Mouse (Mus musculus) cerebellum, adult 2 months (tissue): ENCODE results near the gene Hivep3. TPM values are rescaled to one million over a fixed set of nuclear protein-coding genes. Genes with fewer than 3 reads are reported as not detected.

Source experiments
- DNase-seq, 2 experiments: peaks; one replicate each; pipeline ENCODE4 v3.0.0; 2021
- H3K27ac ChIP-seq: fragments of 200-500 bp; 2 replicates; pipeline ENCODE4 v1.5.1; 2012; ENCODE audit warnings: low read length, control low read depth, inconsistent platforms; ENCODE audit not compliant: insufficient read depth
- H3K27me3 ChIP-seq: fragments of 200-500 bp; 2 replicates; pipeline ENCODE4 v1.6.1; 2012; ENCODE audit warnings: inconsistent platforms, mild to moderate bottlenecking, low read length, moderate library complexity; ENCODE audit not compliant: control insufficient read depth, insufficient read depth
- H3K4me1 ChIP-seq: fragments of 200-500 bp; 2 replicates; pipeline ENCODE4 v1.6.1; 2011; ENCODE audit warnings: low read length; ENCODE audit not compliant: control insufficient read depth, insufficient read depth
- H3K4me3 ChIP-seq: fragments of 200-500 bp; replicated peaks from 2 replicates; pipeline ENCODE3; 2011; ENCODE audit warnings: mild to moderate bottlenecking, low read depth, low read length, control low read depth; ENCODE audit not compliant: insufficient read depth
- CTCF ChIP-seq: fragments of 200-500 bp; IDR thresholded peaks from 2 replicates; pipeline ENCODE4 v1.5.1; 2011; ENCODE audit warnings: low read depth, mild to moderate bottlenecking, control low read depth, low read length, moderate library complexity, borderline replicate concordance; ENCODE audit not compliant: insufficient read depth
- POLR2A ChIP-seq: fragments of 200-500 bp; IDR thresholded peaks from 2 replicates; pipeline ENCODE4 v1.6.1; 2011; ENCODE audit warnings: low read length, control low read depth, borderline replicate concordance; ENCODE audit not compliant: insufficient read depth
- WGBS: fragments of 180-500 bp; shearing (Covaris S2); methylation state at CpG from one replicate; pipeline ENCODE4 v1.1.7; 2018; 5-methylcytosine and 5-hydroxymethylcytosine counted together
- polyA plus RNA-seq: library from polyadenylated mRNA; depleted of rRNA; stranded (reverse); fragments of >200 nt; gene quantifications from 2 replicates; pipeline ENCODE4 v1.2.3, GENCODE M21; 2012

Hivep3 gene
- polyA plus RNA-seq, 1 experiment = 36.8 TPM

DNA sequence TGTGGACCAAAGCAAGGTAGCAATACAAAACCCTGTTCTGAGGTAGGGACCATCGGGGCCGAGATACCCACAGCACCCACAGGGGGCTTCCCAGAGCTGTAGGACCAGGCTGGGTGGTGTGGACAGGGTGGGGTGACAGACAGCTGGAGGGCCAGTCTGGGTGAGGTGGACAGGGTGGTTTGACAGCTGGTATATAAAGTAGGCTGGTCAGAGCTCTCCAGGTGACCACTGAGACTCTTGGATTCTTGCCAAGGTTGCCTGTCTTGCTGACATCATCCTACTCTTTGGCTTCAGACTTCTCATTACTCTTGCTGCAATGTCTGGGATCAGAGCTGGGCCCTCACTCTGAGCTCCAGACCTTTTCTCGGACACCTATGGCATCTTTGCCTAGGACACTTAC, 372.8 kb downstream of the Hivep3 start:
- DNase-seq = peak in 1 of 2 experiments; percentile 37
- Histone ChIP-seq H3K27me3 (no peaks in the 10 kb centered on the region), H3K27ac (no peak overlapping the region), H3K4me1 (peaks cover 7% of the 10 kb centered on the region; the same call in 1 of the 2 replicates), H3K4me3 (no peak overlapping the region)
- WGBS = 66% methylated on average over 3 of the region's 3 CpGs
- TF ChIP-seq POLR2A = no peak
- TF ChIP-seq CTCF = no peak

GRCm38 (mm10) chr4:120107787-120108186, 374.2 kb downstream of the Hivep3 start:
- H3K27ac ChIP-seq = no peak overlapping the region
- no peak overlapping the region for H3K4me3 ChIP-seq
- WGBS = 80% methylated on average over 8 of the region's 8 CpGs
- H3K27me3 ChIP-seq = no peaks in the 10 kb centered on the region
- DNase-seq = no peak
- H3K4me1 ChIP-seq = peaks cover 7% of the 10 kb centered on the region; the same call in 1 of the 2 replicates
- no peak for TF ChIP-seq CTCF
- no peak for TF ChIP-seq POLR2A

- WGBS = 23% methylated on average over 3 of the region's 3 CpGs
- no peak for TF ChIP-seq CTCF
- TF ChIP-seq POLR2A = no peak
- Histone ChIP-seq H3K4me3 (no peak overlapping the region), H3K4me1 (peaks cover 29% of the 10 kb centered on the region), H3K27ac (no peak overlapping the region), H3K27me3 (no peaks in the 10 kb centered on the region)
- peak; percentile 43 to 55 for DNase-seq
Measured at GRCm38 (mm10) chr4:120115516-120115915, 381.9 kb downstream of the Hivep3 start.

DNA sequence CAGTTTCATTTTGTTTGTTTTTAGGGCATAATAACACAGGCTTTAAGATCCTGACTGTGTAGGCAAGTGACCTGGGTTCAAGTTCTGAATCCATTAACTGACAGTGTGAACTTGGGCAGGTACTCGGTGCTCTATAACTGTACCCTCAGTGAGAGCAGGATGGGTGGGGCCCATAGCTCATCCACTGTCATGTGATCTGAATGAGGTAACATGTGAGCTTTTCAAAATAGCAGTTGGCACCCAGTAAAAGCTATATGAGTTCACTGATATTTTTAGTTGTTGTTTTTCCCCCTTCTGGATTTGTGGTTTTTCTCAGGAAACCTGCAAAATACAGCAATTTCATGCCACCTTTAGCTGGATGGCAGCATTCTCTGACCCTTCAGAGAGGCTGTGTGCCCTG, 382.7 kb downstream of the Hivep3 start:
- Histone ChIP-seq H3K4me3 (no peak overlapping the region), H3K4me1 (peaks cover 30% of the 10 kb centered on the region), H3K27me3 (no peaks in the 10 kb centered on the region), H3K27ac (no peak overlapping the region)
- 86% methylated on average over 1 of the region's 1 CpGs for WGBS
- TF ChIP-seq POLR2A = no peak
- no peak for TF ChIP-seq CTCF
- no peak for DNase-seq

DNA sequence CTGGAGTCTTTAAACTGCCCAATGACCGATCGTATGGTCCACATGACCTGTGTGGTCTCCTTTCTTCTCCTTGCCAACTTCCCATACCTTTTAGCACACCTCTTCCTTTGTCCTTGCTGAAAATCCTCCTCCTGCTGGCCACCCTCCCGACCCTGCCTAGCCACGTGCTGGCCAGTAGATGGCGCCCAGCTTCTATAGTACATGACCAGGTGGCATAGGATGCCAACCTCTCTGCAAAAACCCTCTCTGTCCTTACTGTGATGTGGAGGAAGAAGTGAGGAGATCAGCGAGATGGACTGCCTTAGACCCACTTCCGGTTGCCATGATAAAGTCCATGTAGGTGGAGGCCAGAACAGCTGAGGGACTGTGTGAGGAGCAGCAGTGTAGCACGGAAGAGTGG, 386.7 kb downstream of the Hivep3 start:
- peak; percentile 77 to 85 for DNase-seq
- Histone ChIP-seq H3K27me3 (no peaks in the 10 kb centered on the region), H3K4me3 (no peak overlapping the region), H3K27ac (no peak overlapping the region), H3K4me1 (peaks cover 24% of the 10 kb centered on the region)
- TF ChIP-seq POLR2A (no peak), CTCF (peak; percentile 95)
- 30% methylated on average over 8 of the region's 8 CpGs for WGBS

DNA sequence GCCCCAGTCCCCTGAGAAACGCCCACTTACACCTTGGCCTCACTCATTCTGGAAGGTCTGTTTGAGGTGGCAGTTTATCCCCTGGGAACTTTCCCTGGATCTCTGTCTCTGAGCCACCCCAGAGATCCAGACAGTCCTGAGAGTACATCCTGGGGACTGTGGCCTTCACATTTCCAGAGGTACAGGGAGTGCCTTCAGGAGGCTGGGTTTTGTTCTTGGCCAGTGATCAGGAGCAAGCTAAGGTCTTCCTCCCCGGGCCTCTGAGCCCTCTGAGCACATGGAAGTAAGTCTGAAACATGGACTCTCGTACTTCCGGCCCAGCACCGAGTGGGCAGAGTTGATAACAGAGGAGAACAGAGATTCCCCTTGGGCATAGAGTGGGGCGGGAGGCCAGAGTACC, 391.1 kb downstream of the Hivep3 start:
- no peak for DNase-seq
- Histone ChIP-seq H3K27me3 (no peaks in the 10 kb centered on the region), H3K4me1 (peaks cover 15% of the 10 kb centered on the region), H3K27ac (no peak overlapping the region), H3K4me3 (no peak overlapping the region)
- TF ChIP-seq POLR2A (no peak), CTCF (no peak)
- 74% methylated on average over 6 of the region's 6 CpGs for WGBS

DNA sequence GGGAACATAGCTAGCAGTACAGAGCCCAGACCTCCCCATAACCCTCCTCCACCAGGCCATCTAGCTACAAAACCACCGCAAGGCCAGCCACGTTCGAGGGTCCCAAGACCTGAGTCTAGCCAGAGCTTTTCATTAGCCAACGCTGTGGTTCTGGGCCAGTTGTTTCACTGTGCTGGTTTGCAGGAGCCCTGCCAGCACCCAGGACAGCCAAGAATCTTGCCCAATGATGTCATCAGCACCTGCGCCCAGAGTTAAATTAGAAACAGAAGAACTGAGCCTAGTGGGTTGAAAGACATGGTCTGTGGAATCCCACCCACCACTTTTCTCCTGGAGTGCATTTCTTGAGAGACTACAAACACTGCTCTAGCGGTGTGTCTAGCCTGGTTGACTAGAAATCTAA, 392.5 kb downstream of the Hivep3 start:
- DNase-seq = peak; percentile 52 to 61
- no peaks in the 10 kb centered on the region for H3K27me3 ChIP-seq
- TF ChIP-seq POLR2A = no peak
- TF ChIP-seq CTCF = no peak
- WGBS = 45% methylated on average over 6 of the region's 6 CpGs
- H3K4me3 ChIP-seq = no peak overlapping the region
- no peak overlapping the region for H3K27ac ChIP-seq
- H3K4me1 ChIP-seq = peaks cover 13% of the 10 kb centered on the region

DNA sequence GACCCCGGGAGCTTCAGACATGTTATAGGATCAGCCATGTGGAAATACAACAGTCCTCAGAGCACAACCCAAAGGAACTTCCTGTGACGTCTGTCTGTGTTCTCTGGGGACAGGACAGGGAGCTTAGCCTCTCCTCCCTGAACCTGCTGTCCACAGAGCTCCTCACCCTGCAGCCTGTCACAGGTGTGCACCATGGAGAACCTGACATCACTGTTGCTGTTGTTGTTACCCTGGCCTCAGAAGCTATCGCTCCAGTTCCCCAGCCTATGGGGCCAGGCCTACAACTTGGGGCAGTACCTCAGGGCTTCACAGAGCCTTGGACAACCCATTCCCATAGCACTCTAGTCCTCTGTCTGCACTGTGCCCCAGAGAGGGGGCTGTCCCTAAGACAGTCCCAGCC, 393.7 kb downstream of the Hivep3 start:
- no peak overlapping the region for H3K4me3 ChIP-seq
- DNase-seq = no peak
- no peaks in the 10 kb centered on the region for H3K27me3 ChIP-seq
- H3K27ac ChIP-seq = no peak overlapping the region
- TF ChIP-seq CTCF (no peak), POLR2A (no peak)
- WGBS = 87% methylated on average over 3 of the region's 3 CpGs
- H3K4me1 ChIP-seq = peaks cover 18% of the 10 kb centered on the region
